Mouse (Mus musculus): ENCODE measurements at regions not wholly inside any gene's neighbourhood (a gene's known extent, or its start where the extent isn't known, plus 50 kb on each side); places are given as distances from the start of the nearest gene placed in this dataset.

DNA sequence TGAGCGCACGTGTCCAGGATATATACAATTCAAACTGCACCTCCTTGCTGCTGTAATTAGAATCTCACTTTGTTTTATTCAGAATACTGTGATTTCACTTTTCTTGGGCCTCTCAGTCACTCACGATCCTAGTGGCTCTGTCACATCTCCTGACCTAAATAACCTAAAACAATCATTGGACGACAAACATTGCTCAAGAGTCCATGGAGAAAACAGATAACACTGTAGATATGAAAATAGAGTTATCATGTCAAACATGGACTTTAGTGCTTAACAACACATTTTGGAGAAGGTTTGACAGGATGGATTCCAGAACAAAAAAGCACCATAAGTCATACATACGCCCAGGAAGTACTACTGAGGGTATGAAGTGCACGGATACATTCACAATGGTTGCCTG lies 461.5 kb downstream of the Dcdc2c start:
- TF ChIP-seq POLR2A (IDR thresholded peaks at IDR 0.05; ENCODE audit: borderline replicate concordance, extremely low read depth, insufficient read depth, insufficient read length, poor library complexity, severe bottlenecking) = no peak
- no peak for TF ChIP-seq CTCF (IDR thresholded peaks at IDR 0.05; ENCODE audit: borderline replicate concordance, extremely low read depth, insufficient read depth, insufficient read length)
